Mouse (Mus musculus): Measurements from ENCODE around the gene Fam107a. TPM values are rescaled to one million over a fixed set of nuclear protein-coding genes. Genes with fewer than 3 reads are reported as not detected.
A peak's percentile ranks its signal among the peaks of the same experiment; 100 is the strongest.

The Fam107a gene
- polyA plus RNA-seq, 1 experiment: 0.16 TPM

GRCm38 (mm10) chr14:8320528-8320927, 2.7 kb upstream of the Fam107a start:
- Histone ChIP-seq H3K27ac (ENCODE audit: insufficient read depth, low read depth, low read length) (no peak overlapping the region), H3K4me3 (ENCODE audit: low read depth, low read length) (no peak overlapping the region), H3K36me3 (ENCODE audit: control insufficient read depth, insufficient read depth, low read length) (no peaks in the 10 kb centered on the region), H3K27me3 (ENCODE audit: control insufficient read depth, insufficient read depth, low read length) (peaks cover 22% of the 10 kb centered on the region), H3K4me1 (ENCODE audit: control insufficient read depth, insufficient read depth, insufficient read length, low read length) (no peaks in the 10 kb centered on the region)
- TF ChIP-seq POLR2A (IDR thresholded peaks at IDR 0.05; ENCODE audit: low read depth, low read length) (no peak), CTCF (IDR thresholded peaks at IDR 0.05; ENCODE audit: extremely low read depth, insufficient read length, insufficient replicate concordance, low read depth, low read length) (no peak)
- 76% methylated on average over 3 of the region's 3 CpGs for WGBS

GRCm38 (mm10) chr14:8316366-8317193, 1.2 kb downstream of the Fam107a start:
- H3K27ac ChIP-seq (ENCODE audit: insufficient read depth, low read depth, low read length): no peak overlapping the region
- no peak overlapping the region for H3K4me3 ChIP-seq (ENCODE audit: low read depth, low read length)
- no peaks in the 10 kb centered on the region for H3K36me3 ChIP-seq (ENCODE audit: control insufficient read depth, insufficient read depth, low read length)
- no peaks in the 10 kb centered on the region for H3K4me1 ChIP-seq (ENCODE audit: control insufficient read depth, insufficient read depth, insufficient read length, low read length)
- peaks cover 22% of the 10 kb centered on the region for H3K27me3 ChIP-seq (ENCODE audit: control insufficient read depth, insufficient read depth, low read length)
- TF ChIP-seq CTCF (IDR thresholded peaks at IDR 0.05; ENCODE audit: extremely low read depth, insufficient read length, insufficient replicate concordance, low read depth, low read length) (no peak), POLR2A (IDR thresholded peaks at IDR 0.05; ENCODE audit: low read depth, low read length) (no peak)
- WGBS: 5% methylated on average over 23 of the region's 23 CpGs

DNA sequence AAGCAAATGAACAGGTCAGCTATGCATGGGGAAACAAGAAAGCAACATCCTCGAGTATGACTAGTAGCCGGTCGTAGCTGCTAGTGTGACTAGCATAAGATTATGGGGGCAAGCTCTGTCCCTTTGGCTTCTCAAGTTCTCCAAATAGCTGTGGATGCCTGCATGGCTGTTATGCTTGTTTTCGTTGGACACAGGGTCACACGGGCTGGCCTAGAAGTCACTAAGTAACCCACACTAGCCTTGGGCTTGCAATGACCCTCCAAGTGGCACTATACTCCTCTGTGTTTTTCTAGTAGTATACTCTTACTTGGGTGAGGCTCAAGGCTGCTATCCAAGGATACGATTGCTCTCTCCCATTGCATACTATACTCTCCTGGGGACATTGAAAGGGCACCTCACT, 2.7 kb downstream of the Fam107a start:
- TF ChIP-seq CTCF (IDR thresholded peaks at IDR 0.05; ENCODE audit: extremely low read depth, insufficient read length, insufficient replicate concordance, low read depth, low read length) (no peak), POLR2A (IDR thresholded peaks at IDR 0.05; ENCODE audit: low read depth, low read length) (no peak)
- WGBS: 85% methylated on average over 6 of the region's 6 CpGs
- no peaks in the 10 kb centered on the region for H3K36me3 ChIP-seq (ENCODE audit: control insufficient read depth, insufficient read depth, low read length)
- H3K27ac ChIP-seq (ENCODE audit: insufficient read depth, low read depth, low read length): no peak overlapping the region
- no peaks in the 10 kb centered on the region for H3K4me1 ChIP-seq (ENCODE audit: control insufficient read depth, insufficient read depth, insufficient read length, low read length)
- no peak overlapping the region for H3K4me3 ChIP-seq (ENCODE audit: low read depth, low read length)
- peaks cover 22% of the 10 kb centered on the region for H3K27me3 ChIP-seq (ENCODE audit: control insufficient read depth, insufficient read depth, low read length)

DNA sequence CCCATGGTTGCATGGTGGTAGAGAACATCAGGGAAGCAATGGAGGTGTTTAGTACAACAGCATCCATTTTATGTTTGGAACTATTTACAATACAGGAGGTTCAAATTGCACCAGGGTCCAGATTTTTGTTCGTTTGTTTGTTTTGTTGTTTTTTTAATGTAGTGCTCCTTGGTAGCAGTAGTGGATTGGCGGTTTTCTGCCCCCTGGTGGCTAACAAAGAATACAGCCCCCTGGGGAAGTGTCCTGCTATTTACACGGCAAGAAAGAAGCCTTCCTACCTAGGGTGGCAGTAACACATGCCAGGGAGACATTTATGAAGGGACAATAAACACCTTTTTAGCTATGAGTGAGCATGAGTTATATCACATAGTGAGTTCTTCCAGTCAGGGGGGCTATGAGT, 3.3 kb downstream of the Fam107a start:
- Histone ChIP-seq H3K36me3 (ENCODE audit: control insufficient read depth, insufficient read depth, low read length) (no peaks in the 10 kb centered on the region), H3K27ac (ENCODE audit: insufficient read depth, low read depth, low read length) (no peak overlapping the region), H3K4me3 (ENCODE audit: low read depth, low read length) (no peak overlapping the region), H3K27me3 (ENCODE audit: control insufficient read depth, insufficient read depth, low read length) (peaks cover 22% of the 10 kb centered on the region), H3K4me1 (ENCODE audit: control insufficient read depth, insufficient read depth, insufficient read length, low read length) (no peaks in the 10 kb centered on the region)
- WGBS: 14% methylated on average over 3 of the region's 3 CpGs
- TF ChIP-seq POLR2A (IDR thresholded peaks at IDR 0.05; ENCODE audit: low read depth, low read length) (no peak), CTCF (IDR thresholded peaks at IDR 0.05; ENCODE audit: extremely low read depth, insufficient read length, insufficient replicate concordance, low read depth, low read length) (peak; percentile 42; the same call in 1 of the 2 replicates)

DNA sequence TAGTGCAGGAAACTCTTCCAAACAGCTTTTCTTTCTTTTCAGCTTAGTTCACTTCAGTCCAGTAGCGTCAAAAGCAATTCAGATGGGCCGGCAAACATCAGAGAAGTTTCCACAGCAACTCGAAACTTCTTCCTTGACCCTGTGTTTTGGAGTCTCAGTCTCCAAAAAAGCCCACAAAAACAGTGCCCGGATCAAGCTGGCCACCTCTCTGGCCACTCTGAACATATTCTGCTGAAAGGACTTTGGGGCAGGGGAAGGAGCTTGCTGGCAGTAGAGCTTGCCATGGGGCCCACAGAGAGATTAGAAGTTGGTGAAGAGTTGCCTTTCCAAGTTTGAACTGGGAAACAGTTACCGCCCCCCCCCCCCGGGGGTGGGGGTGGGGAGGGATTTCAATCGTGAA, 3.9 kb downstream of the Fam107a start:
- no peaks in the 10 kb centered on the region for H3K4me1 ChIP-seq (ENCODE audit: control insufficient read depth, insufficient read depth, insufficient read length, low read length)
- WGBS: 51% methylated on average over 7 of the region's 7 CpGs
- no peak overlapping the region for H3K27ac ChIP-seq (ENCODE audit: insufficient read depth, low read depth, low read length)
- TF ChIP-seq CTCF (IDR thresholded peaks at IDR 0.05; ENCODE audit: extremely low read depth, insufficient read length, insufficient replicate concordance, low read depth, low read length): no peak
- TF ChIP-seq POLR2A (IDR thresholded peaks at IDR 0.05; ENCODE audit: low read depth, low read length): no peak
- no peak overlapping the region for H3K4me3 ChIP-seq (ENCODE audit: low read depth, low read length)
- peaks cover 22% of the 10 kb centered on the region for H3K27me3 ChIP-seq (ENCODE audit: control insufficient read depth, insufficient read depth, low read length)
- H3K36me3 ChIP-seq (ENCODE audit: control insufficient read depth, insufficient read depth, low read length): no peaks in the 10 kb centered on the region

DNA sequence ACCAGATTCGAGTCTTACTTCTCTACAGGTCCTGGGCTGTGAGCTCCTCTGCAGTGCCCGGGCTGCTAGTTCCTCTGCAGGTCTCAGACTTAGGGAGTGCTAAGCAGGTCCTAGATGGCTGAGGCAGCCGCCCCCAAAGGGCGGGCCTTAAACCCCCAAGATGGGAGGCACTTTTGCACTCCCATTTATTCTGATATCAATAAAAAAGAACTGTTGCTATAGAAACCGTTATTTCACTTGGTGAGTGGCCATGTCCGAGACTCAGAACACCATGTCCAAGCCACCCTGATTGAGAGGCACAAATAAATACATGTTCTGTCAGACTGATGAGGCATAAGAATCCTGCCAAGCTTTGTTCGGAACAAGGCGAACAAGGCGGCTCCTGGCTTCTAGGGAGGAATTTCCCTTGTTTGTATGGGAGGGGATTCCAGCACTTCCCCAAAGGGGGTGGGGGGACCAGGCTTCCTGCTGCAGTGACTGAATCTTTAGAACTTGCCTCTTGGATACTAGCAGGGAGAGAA, 8.1 kb downstream of the Fam107a start:
- Histone ChIP-seq H3K4me1 (ENCODE audit: control insufficient read depth, insufficient read depth, insufficient read length, low read length) (no peaks in the 10 kb centered on the region), H3K27ac (ENCODE audit: insufficient read depth, low read depth, low read length) (no peak overlapping the region), H3K27me3 (ENCODE audit: control insufficient read depth, insufficient read depth, low read length) (no peaks in the 10 kb centered on the region), H3K4me3 (ENCODE audit: low read depth, low read length) (no peak overlapping the region), H3K36me3 (ENCODE audit: control insufficient read depth, insufficient read depth, low read length) (no peaks in the 10 kb centered on the region)
- TF ChIP-seq POLR2A (IDR thresholded peaks at IDR 0.05; ENCODE audit: low read depth, low read length) (no peak), CTCF (IDR thresholded peaks at IDR 0.05; ENCODE audit: extremely low read depth, insufficient read length, insufficient replicate concordance, low read depth, low read length) (no peak)
- WGBS: 40% methylated on average over 9 of the region's 9 CpGs

DNA sequence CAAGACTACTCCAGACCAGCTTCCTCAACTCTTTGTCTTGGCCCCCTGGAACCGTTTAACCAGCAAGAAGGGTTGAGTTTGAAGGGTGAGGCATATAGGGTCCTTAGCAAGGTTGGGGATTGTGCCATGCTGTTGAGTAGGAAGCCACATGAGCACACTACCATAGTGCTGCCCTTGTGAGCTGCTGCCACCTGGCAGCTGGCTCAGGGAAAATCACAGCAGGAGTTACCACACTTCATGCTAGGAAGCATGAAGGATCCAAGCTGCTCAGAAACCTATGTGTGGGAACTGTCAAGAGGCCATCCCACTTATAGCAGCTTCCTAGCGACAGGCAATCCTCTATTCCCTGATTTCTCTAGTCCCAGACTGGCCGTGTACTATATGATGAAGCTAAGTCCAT, 9.2 kb downstream of the Fam107a start:
- no peaks in the 10 kb centered on the region for H3K36me3 ChIP-seq (ENCODE audit: control insufficient read depth, insufficient read depth, low read length)
- no peaks in the 10 kb centered on the region for H3K27me3 ChIP-seq (ENCODE audit: control insufficient read depth, insufficient read depth, low read length)
- no peak overlapping the region for H3K4me3 ChIP-seq (ENCODE audit: low read depth, low read length)
- 65% methylated on average over 3 of the region's 3 CpGs for WGBS
- no peak overlapping the region for H3K27ac ChIP-seq (ENCODE audit: insufficient read depth, low read depth, low read length)
- no peak for TF ChIP-seq POLR2A (IDR thresholded peaks at IDR 0.05; ENCODE audit: low read depth, low read length)
- no peak for TF ChIP-seq CTCF (IDR thresholded peaks at IDR 0.05; ENCODE audit: extremely low read depth, insufficient read length, insufficient replicate concordance, low read depth, low read length)
- no peaks in the 10 kb centered on the region for H3K4me1 ChIP-seq (ENCODE audit: control insufficient read depth, insufficient read depth, insufficient read length, low read length)

Measured in small intestine, adult 2 months (tissue).